In the genomic region with DNA sequence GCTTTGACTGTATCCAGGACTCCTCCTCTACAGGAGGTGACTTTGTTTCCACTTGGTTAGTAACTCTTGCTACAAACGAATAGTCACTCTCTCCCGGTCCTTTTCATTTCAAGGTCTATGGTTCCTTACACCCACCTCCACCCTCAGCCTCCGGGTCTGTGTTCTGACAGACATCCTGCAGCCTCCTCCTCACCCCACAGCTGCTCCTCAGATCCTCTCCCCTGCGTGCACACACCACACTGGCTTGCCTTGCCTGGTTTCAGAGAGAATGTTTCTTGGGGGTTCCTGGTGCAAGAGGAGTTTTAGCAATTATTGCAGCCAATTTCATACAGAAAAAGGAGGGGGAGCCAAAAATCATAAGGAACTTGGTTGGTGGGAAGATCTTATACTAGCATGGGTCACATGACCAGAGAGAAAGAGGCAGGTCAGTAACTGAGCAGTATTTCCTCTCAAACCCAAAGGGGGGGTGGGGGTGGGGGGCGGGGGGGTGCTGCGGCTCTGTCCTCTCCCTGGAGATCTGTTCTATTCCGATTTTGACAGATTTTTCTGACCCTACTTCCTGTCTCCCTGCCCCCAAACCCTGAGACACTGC, we compare ENCODE assay signal across 19 mouse cellular contexts. TPM values are rescaled to one million over a fixed set of nuclear protein-coding genes. Genes with fewer than 3 reads are reported as not detected.
DNase-seq lines count a peak whose midpoint lies in the region; ATAC-seq and TF ChIP-seq lines count a peak whose summit lies in the region.
"Had no signal": no experiment of that assay in that cellular context is flagged by ENCODE, and none has a peak within 500 bp of the region (broad histone marks: within the 10 kb centered on the region; RNA-seq: fewer than 3 reads in every experiment).

No protein-coding gene starts in this region.

- no peak for TF ChIP-seq POLR2A in CH12.LX (IDR thresholded peaks at IDR 0.05; ENCODE audit: low read depth, low read length)

- no peak for TF ChIP-seq CTCF in CH12.LX (conservative IDR thresholded peaks at IDR 0.05 in 1 of 2, IDR thresholded peaks at IDR 0.05 in 1 of 2; ENCODE audit: low read depth in 2 of 2, low read length in 2 of 2)

- no peaks in the 10 kb centered on the region for H3K79me2 ChIP-seq in CH12.LX (replicated peaks; ENCODE audit: control insufficient read depth, extremely low read depth, insufficient read depth, poor library complexity, severe bottlenecking)

- H3K9me3 ChIP-seq in CH12.LX (replicated peaks; ENCODE audit: low read length), result no peaks in the 10 kb centered on the region
- H3K9me3 ChIP-seq in intestine, embryonic 14.5 days (ENCODE audit: control insufficient read depth, low read length), result no peaks in the 10 kb centered on the region
- H3K9me3 ChIP-seq in stomach, embryonic 15.5 days, result no peaks in the 10 kb centered on the region
- H3K9me3 ChIP-seq in midbrain, embryonic 15.5 days, result no peaks in the 10 kb centered on the region
- H3K9me3 ChIP-seq: embryonic facial prominence, embryonic 15.5 days; forebrain, embryonic 12.5 days; neural tube, embryonic 15.5 days had no signal

- dilution Hi-C loops in CH12.LX (cut with MboI; ENCODE audit: extremely low pct_ligation_motif_present, extremely low pct_unique_long_range_greater_than_20kb, low sequenced_read_pairs), result no loop called here

- no peaks in the 10 kb centered on the region for H3K27me3 ChIP-seq in CH12.LX (replicated peaks)
- no peaks in the 10 kb centered on the region for H3K27me3 ChIP-seq in intestine, embryonic 14.5 days (replicated peaks; ENCODE audit: control insufficient read depth, insufficient read depth, low read length)
- H3K27me3 ChIP-seq in stomach, embryonic 15.5 days (replicated peaks), result no peaks in the 10 kb centered on the region
- no peaks in the 10 kb centered on the region; the same call in 1 of the 2 replicates for H3K27me3 ChIP-seq in midbrain, embryonic 15.5 days (replicated peaks)
- H3K27me3 ChIP-seq: embryonic facial prominence, embryonic 15.5 days; forebrain, embryonic 12.5 days; neural tube, embryonic 15.5 days had no signal

- H3K4me3 ChIP-seq in CH12.LX (replicated peaks in 1 of 3; ENCODE audit: low read depth in 2 of 3, low read length in 2 of 3, poor library complexity in 1 of 3), result no peak overlapping the region
- no peak overlapping the region for H3K4me3 ChIP-seq in intestine, embryonic 14.5 days (ENCODE audit: low read depth, low read length)
- H3K4me3 ChIP-seq in stomach, embryonic 15.5 days (replicated peaks), result no peak overlapping the region
- H3K4me3 ChIP-seq in midbrain, embryonic 15.5 days, result no peak overlapping the region
- H3K4me3 ChIP-seq: embryonic facial prominence, embryonic 15.5 days; forebrain, embryonic 12.5 days; neural tube, embryonic 15.5 days had no signal

- ATAC-seq in intestine, embryonic 14.5 days (replicated peaks; ENCODE audit: low FRiP score, low TSS enrichment, low read depth), result no peak
- no peak for ATAC-seq in stomach, embryonic 15.5 days (ENCODE audit: insufficient read depth, low FRiP score, low read depth)
- no peak for ATAC-seq in midbrain, embryonic 15.5 days (replicated peaks)
- ATAC-seq: hindbrain, embryonic 16.5 days had no signal

- in situ Hi-C loops in CH12.LX (cut with MboI; ENCODE audit: low pct_ligation_motif_present, low pct_unique_long_range_greater_than_20kb, low sequenced_read_pairs), result no loop called here

- TF ChIP-seq EP300 in CH12.LX (IDR thresholded peaks at IDR 0.05; ENCODE audit: low read length), result no peak

- no peak overlapping the region for H3K9ac ChIP-seq in CH12.LX (ENCODE audit: insufficient read depth, low read depth)
- H3K9ac ChIP-seq in intestine, embryonic 14.5 days (ENCODE audit: low read length), result no peak overlapping the region
- no peak overlapping the region for H3K9ac ChIP-seq in stomach, embryonic 15.5 days
- H3K9ac ChIP-seq in midbrain, embryonic 15.5 days, result no peak overlapping the region
- H3K9ac ChIP-seq: embryonic facial prominence, embryonic 15.5 days; forebrain, embryonic 12.5 days; neural tube, embryonic 15.5 days had no signal

- DNase-seq in 416B (ENCODE audit: low read depth) (peak; percentile 88), CH12.LX (ENCODE audit: extremely low read depth) (no peak)
- no peak for DNase-seq in intestine, embryonic 14.5 days (ENCODE audit: low spot score)
- no peak for DNase-seq in adrenal gland, adult 8-10 months
- no peak for DNase-seq in left cerebral cortex, postnatal 14 days (ENCODE audit: low spot score in 2 of 2)
- DNase-seq: cerebellum, adult 11-12 months; left cerebral cortex, postnatal 4 days had no signal

- intact Hi-C loops in left cerebral cortex, postnatal 14 days (cut with DNase I), result no loop called here

- H3K27ac ChIP-seq in CH12.LX (ENCODE audit: insufficient read depth, low read depth), result no peak overlapping the region
- peak overlapping the region; percentile 5; the same call in 1 of the 2 replicates for H3K27ac ChIP-seq in intestine, embryonic 14.5 days (ENCODE audit: low read depth)
- peak overlapping the region; percentile 74 for H3K27ac ChIP-seq in stomach, embryonic 15.5 days
- no peak overlapping the region for H3K27ac ChIP-seq in midbrain, embryonic 15.5 days
- H3K27ac ChIP-seq: embryonic facial prominence, embryonic 15.5 days; forebrain, embryonic 12.5 days; neural tube, embryonic 15.5 days had no signal

- no peak for TF ChIP-seq RAD21 in CH12.LX (IDR thresholded peaks at IDR 0.05; ENCODE audit: low read depth, low read length)

- WGBS in intestine, embryonic 14.5 days, result 45% methylated on average over 7 of the region's 7 CpGs
- WGBS in stomach, embryonic 15.5 days, result 40% methylated on average over 7 of the region's 7 CpGs
- WGBS in midbrain, embryonic 15.5 days, result 67% methylated on average over 7 of the region's 7 CpGs

- peaks cover 6 to 26% of the 10 kb centered on the region in 2 experiments; a peak in 3 of 4 replicates for H3K4me1 ChIP-seq in CH12.LX (ENCODE audit: control insufficient read depth in 1 of 2, insufficient read depth in 2 of 2)
- H3K4me1 ChIP-seq in intestine, embryonic 14.5 days (replicated peaks; ENCODE audit: control insufficient read depth, insufficient read depth, low read length), result peaks cover 7% of the 10 kb centered on the region
- H3K4me1 ChIP-seq in stomach, embryonic 15.5 days, result no peaks in the 10 kb centered on the region; the same call in 1 of the 2 replicates
- H3K4me1 ChIP-seq in midbrain, embryonic 15.5 days, result no peaks in the 10 kb centered on the region
- H3K4me1 ChIP-seq: embryonic facial prominence, embryonic 15.5 days; forebrain, embryonic 12.5 days; neural tube, embryonic 15.5 days had no signal

- no peak overlapping the region for H3K4me2 ChIP-seq in CH12.LX (ENCODE audit: insufficient read depth, low read depth, poor library complexity, severe bottlenecking)
- H3K4me2 ChIP-seq in intestine, embryonic 14.5 days (ENCODE audit: low read length), result no peak overlapping the region
- peak overlapping the region; percentile 28 for H3K4me2 ChIP-seq in stomach, embryonic 15.5 days
- no peak overlapping the region for H3K4me2 ChIP-seq in midbrain, embryonic 15.5 days
- H3K4me2 ChIP-seq: embryonic facial prominence, embryonic 15.5 days; forebrain, embryonic 12.5 days; neural tube, embryonic 15.5 days had no signal

- H3K36me3 ChIP-seq in CH12.LX (replicated peaks in 1 of 2; ENCODE audit: control insufficient read depth in 1 of 2, insufficient read depth in 1 of 2, low read length in 1 of 2), result no peaks in the 10 kb centered on the region
- no peaks in the 10 kb centered on the region for H3K36me3 ChIP-seq in intestine, embryonic 14.5 days (ENCODE audit: control insufficient read depth, insufficient read depth, low read length)
- H3K36me3 ChIP-seq in stomach, embryonic 15.5 days, result no peaks in the 10 kb centered on the region
- H3K36me3 ChIP-seq in midbrain, embryonic 15.5 days (replicated peaks), result no peaks in the 10 kb centered on the region
- H3K36me3 ChIP-seq: embryonic facial prominence, embryonic 15.5 days; forebrain, embryonic 12.5 days; neural tube, embryonic 15.5 days had no signal

RNA-seq across cellular contexts. Expression of a gene that starts 2.6 kb away (rescaled TPM):
- total RNA-seq in CH12.LX (2012; rRNA removed), result 0.08 TPM in 1 of 2 replicates, not detected in the other
- not detected in 2 replicates for total RNA-seq in CH12.LX (2014; rRNA removed)
- 0.51 and 0.52 TPM in 2 replicates for polyA plus RNA-seq in CH12.LX (2012; ENCODE audit: insufficient read length, low read depth)
- polyA plus RNA-seq in intestine, embryonic 14.5 days (2014; fragmentation: Nextera tagmentation; extraction: Ambion mirVana), result 2.4 and 5.9 TPM in 2 replicates
- polyA plus RNA-seq in stomach, embryonic 15.5 days (2015; fragmentation: Nextera tagmentation; extraction: Ambion mirVana), result 14.9 and 26.5 TPM in 2 replicates
- total RNA-seq in adrenal gland, adult 8-10 months (2022), result 1 to 10 TPM; 1.6 to 9.0 (median 2.6) TPM
- not detected in 2 replicates for polyA plus RNA-seq in midbrain, embryonic 15.5 days (2015; fragmentation: Nextera tagmentation; extraction: Ambion mirVana)
- under 1 TPM in 1 of 2 experiments, not detected in 1; 0.17 TPM for total RNA-seq in left cerebral cortex, postnatal 14 days (2021)
- total RNA-seq: left cerebral cortex, postnatal 4 days had no signal
- polyA plus RNA-seq: embryonic facial prominence, embryonic 15.5 days; forebrain, embryonic 12.5 days had no signal

RNA-seq across cellular contexts. Expression of a gene that starts 33.3 kb away (rescaled TPM):
- not detected in 2 replicates for total RNA-seq in CH12.LX (2012; rRNA removed)
- total RNA-seq in CH12.LX (2014; rRNA removed), result not detected in 2 replicates
- not detected in 2 replicates for polyA plus RNA-seq in CH12.LX (2012; ENCODE audit: insufficient read length, low read depth)
- 0.80 and 0.86 TPM in 2 replicates for polyA plus RNA-seq in intestine, embryonic 14.5 days (2014; fragmentation: Nextera tagmentation; extraction: Ambion mirVana)
- 96.1 and 227 TPM in 2 replicates for polyA plus RNA-seq in stomach, embryonic 15.5 days (2015; fragmentation: Nextera tagmentation; extraction: Ambion mirVana)
- not detected for total RNA-seq in adrenal gland, adult 8-10 months (2022)
- 4.4 TPM in 1 of 2 replicates, not detected in the other for polyA plus RNA-seq in midbrain, embryonic 15.5 days (2015; fragmentation: Nextera tagmentation; extraction: Ambion mirVana)
- not detected for total RNA-seq in left cerebral cortex, postnatal 14 days (2021)
- total RNA-seq: heart, adult 18-20 months; layer of hippocampus, postnatal 10 days; left cerebral cortex, postnatal 4 days had no signal
- polyA plus RNA-seq: cortical plate, adult 2 months; forebrain, embryonic 12.5 days had no signal

RNA-seq across cellular contexts. Expression of a gene that starts 35.0 kb away (rescaled TPM):
- total RNA-seq in CH12.LX (2012; rRNA removed) (not detected in 2 replicates), CH12.LX (2014; rRNA removed) (not detected in 2 replicates)
- not detected in 2 replicates for polyA plus RNA-seq in CH12.LX (2012; ENCODE audit: insufficient read length, low read depth)
- polyA plus RNA-seq in intestine, embryonic 14.5 days (2014; fragmentation: Nextera tagmentation; extraction: Ambion mirVana), result 0.32 and 0.39 TPM in 2 replicates
- polyA plus RNA-seq in stomach, embryonic 15.5 days (2015; fragmentation: Nextera tagmentation; extraction: Ambion mirVana), result 0.31 and 0.41 TPM in 2 replicates
- 1 to 10 TPM in 1 of 4 experiments, under 1 TPM in 3; 0.35 to 1.9 (median 0.75) TPM for total RNA-seq in adrenal gland, adult 8-10 months (2022)
- not detected in 2 replicates for polyA plus RNA-seq in midbrain, embryonic 15.5 days (2015; fragmentation: Nextera tagmentation; extraction: Ambion mirVana)
- under 1 TPM in 1 of 2 experiments, not detected in 1; 0.21 TPM for total RNA-seq in left cerebral cortex, postnatal 14 days (2021)
- total RNA-seq: gastrocnemius, adult 18-20 months; heart, adult 18-20 months; layer of hippocampus, postnatal 10 days; left cerebral cortex, postnatal 4 days had no signal
- polyA plus RNA-seq: embryonic facial prominence, embryonic 15.5 days; forebrain, embryonic 12.5 days; heart, postnatal 0 days; neural tube, embryonic 15.5 days had no signal

RNA-seq across cellular contexts. Expression of a gene that starts 40.4 kb away (rescaled TPM):
- 0.34 and 0.42 TPM in 2 replicates for total RNA-seq in CH12.LX (2012; rRNA removed)
- 1.2 and 1.4 TPM in 2 replicates for total RNA-seq in CH12.LX (2014; rRNA removed)
- polyA plus RNA-seq in CH12.LX (2012; ENCODE audit: insufficient read length, low read depth), result 14.3 and 17.2 TPM in 2 replicates
- 0.14 TPM in 1 of 2 replicates, not detected in the other for polyA plus RNA-seq in intestine, embryonic 14.5 days (2014; fragmentation: Nextera tagmentation; extraction: Ambion mirVana)
- polyA plus RNA-seq in stomach, embryonic 15.5 days (2015; fragmentation: Nextera tagmentation; extraction: Ambion mirVana), result 0.26 and 0.30 TPM in 2 replicates
- not detected for total RNA-seq in adrenal gland, adult 8-10 months (2022)
- polyA plus RNA-seq in midbrain, embryonic 15.5 days (2015; fragmentation: Nextera tagmentation; extraction: Ambion mirVana), result not detected in 2 replicates
- total RNA-seq in left cerebral cortex, postnatal 14 days (2021), result not detected
- total RNA-seq: adrenal gland, postnatal 36 days; gastrocnemius, adult 18-20 months; layer of hippocampus, postnatal 10 days; left cerebral cortex, postnatal 4 days had no signal
- polyA plus RNA-seq: embryonic facial prominence, embryonic 15.5 days; forebrain, embryonic 12.5 days; heart, postnatal 0 days; hindbrain, embryonic 16.5 days; neural tube, embryonic 15.5 days had no signal

RNA-seq across cellular contexts. Expression of a gene that starts 57.4 kb away (rescaled TPM):
- total RNA-seq in CH12.LX (2012; rRNA removed), result not detected in 2 replicates
- total RNA-seq in CH12.LX (2014; rRNA removed), result not detected in 2 replicates
- not detected in 2 replicates for polyA plus RNA-seq in CH12.LX (2012; ENCODE audit: insufficient read length, low read depth)
- 0.61 and 1.3 TPM in 2 replicates for polyA plus RNA-seq in intestine, embryonic 14.5 days (2014; fragmentation: Nextera tagmentation; extraction: Ambion mirVana)
- 70.8 and 142 TPM in 2 replicates for polyA plus RNA-seq in stomach, embryonic 15.5 days (2015; fragmentation: Nextera tagmentation; extraction: Ambion mirVana)
- total RNA-seq in adrenal gland, adult 8-10 months (2022), result 1 to 10 TPM; 2.7 to 4.6 (median 4.2) TPM
- 1.2 and 3.4 TPM in 2 replicates for polyA plus RNA-seq in midbrain, embryonic 15.5 days (2015; fragmentation: Nextera tagmentation; extraction: Ambion mirVana)
- total RNA-seq in left cerebral cortex, postnatal 14 days (2021), result 1 to 10 TPM; 3.6 to 4.2 TPM
- polyA plus RNA-seq: forebrain, embryonic 12.5 days had no signal

Comparison
In these comparisons a context has a peak if more than half of its experiments do, and no peak if none do; other contexts are left out.
1. H3K27ac ChIP-seq: peak in intestine, embryonic 14.5 days (single experiment) and stomach, embryonic 15.5 days (single experiment); none in CH12.LX (single experiment) and midbrain, embryonic 15.5 days (single experiment).
2. RNA of a gene that starts 33.3 kb away (polyA plus RNA-seq): 96.1 to 227 TPM in stomach, embryonic 15.5 days; 4.4 TPM in midbrain, embryonic 15.5 days, 0.80 to 0.86 TPM in intestine, embryonic 14.5 days and not detected in CH12.LX; every median in the first group is over 10 times any median in the second.